Mouse (Mus musculus) kidney, adult 8-10 months (tissue): ENCODE data around the gene Kdf1.

Experiments
- DNase-seq, 2 experiments: peaks; one replicate each; pipeline ENCODE4 v3.0.0; 2022

Gene Kdf1

GRCm38 (mm10) chr4:133557041-133557717 is 38.4 kb downstream of the Kdf1 start:
- peak; percentile 71 to 87 for DNase-seq

GRCm38 (mm10) chr4:133559846-133560245 is 41.1 kb downstream of the Kdf1 start:
- DNase-seq = no peak

DNA sequence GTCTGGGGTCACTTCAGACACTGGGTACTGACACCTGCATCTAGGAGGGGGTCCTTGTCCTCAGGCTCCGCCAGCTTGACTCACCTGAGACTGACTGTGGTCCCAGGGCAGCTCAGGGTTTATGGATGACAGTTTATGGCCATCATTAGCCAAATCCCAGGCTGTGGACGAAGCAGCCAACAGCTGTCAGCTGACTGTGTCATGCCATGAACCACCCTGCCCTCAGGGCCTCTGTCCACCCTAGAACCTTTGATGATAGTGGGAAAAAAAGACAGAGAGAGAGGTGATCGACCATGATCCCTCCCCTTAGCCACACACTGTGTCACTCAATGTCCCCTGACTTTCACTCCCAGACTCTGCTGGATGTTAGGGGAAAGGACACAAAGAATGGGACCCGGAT is 42.9 kb downstream of the Kdf1 start:
- no peak for DNase-seq

DNA sequence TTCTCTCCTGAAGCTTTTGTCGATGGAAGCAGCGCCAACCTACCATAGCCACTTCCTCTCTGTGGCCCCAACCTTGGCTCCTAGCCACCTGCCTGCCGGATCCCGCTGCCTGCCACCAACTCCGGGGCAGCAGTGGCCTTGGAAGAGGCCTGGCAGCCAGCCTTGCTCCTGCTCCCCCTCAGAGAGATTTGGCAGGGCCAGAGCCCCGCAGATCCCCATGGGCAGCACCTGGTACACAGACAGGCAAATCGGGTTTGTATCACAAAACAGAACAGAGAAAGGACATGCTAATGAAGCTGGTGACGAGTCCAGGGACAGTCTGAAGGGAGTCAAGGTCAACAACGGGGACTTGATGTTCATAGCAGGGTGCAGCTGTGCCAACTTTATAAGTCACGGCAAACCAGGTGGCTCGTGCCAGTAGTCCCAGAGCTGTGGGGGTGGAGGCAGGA is 44.4 kb downstream of the Kdf1 start:
- peak; percentile 78 to 87 for DNase-seq

DNA sequence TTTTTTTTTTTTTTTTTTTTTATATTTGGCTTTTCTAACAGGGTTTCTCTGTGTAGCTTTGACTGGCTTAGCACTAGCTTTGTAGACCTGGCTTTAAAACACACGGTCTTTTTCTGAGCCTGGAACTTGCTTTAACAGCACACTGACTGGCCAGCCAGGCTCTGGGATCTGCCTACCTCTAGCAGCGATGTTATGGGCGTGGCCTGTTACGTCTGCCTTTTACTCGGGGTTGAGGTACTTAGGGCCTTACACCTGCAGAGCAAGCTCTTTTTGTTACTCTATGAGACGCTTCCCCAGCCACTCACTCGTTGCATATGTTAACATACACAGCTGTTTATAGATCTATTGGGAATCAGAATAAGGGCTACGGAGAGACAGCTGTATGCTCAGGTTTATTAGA is 48.5 kb downstream of the Kdf1 start:
- DNase-seq = peak in 1 of 2 experiments; percentile 30

- peak; percentile 40 to 42 for DNase-seq
Measured at GRCm38 (mm10) chr4:133569291-133570065, 50.7 kb downstream of the Kdf1 start.

DNA sequence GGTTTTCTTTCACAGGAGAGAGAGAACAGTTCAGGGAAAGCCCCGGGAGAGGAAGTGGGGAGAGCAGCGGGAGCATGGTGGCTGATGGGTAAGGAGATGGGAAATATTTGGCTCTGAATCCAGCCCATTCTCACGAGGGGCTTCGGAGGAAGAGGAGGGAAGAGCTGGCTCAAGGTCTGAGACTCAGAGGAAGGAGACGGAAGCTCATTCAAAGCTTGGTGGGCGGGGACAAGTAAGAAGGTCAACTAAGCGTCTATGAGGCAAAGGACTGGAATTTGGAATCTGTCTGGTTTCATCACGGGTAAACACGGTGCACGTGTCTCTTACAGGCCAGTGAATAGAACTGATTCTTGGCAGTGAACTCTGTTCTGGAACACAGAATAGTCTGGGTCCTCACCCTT is 51.3 kb downstream of the Kdf1 start:
- peak; percentile 82 to 88 for DNase-seq

DNA sequence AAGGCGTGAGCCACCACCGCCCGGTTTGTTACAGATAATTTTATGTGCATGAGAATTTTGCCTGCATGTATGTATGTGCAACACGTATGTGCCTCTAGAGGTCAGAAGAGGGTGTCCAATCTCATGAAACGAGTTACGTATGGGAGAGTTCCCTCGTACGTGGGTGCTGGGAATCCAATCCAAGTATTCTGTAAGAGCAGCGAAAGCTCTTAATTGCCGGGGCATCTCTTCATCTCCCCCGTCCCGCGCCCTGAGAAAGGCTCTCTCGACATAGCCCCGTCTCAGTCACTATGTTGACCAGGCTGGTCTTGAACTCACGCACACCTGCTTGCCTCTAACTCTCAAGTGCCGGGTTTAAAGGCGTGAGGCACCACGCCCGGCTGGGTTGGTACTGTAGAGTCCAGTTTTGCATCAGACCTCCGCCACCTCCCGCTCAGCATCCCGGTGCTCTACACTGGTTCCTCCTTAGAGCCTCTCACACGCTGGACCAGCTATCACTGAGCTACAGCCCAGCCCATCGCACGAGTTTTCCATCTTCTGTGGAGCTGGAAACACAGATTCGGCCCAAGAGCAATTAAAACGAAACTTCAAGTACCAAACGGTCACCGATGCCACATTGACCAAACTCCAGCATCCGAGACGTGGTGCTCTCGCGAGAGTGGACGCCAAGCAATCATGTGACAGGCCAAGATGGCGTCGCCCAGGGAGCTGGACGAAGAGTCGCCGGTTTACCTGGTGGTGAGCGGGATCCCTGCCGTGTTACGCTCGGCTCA is 55.5 kb downstream of the Kdf1 start, which contains the start of gene Gpatch3:
TSS of gene Gpatch3 (plus strand) at position 676 of the 773 bp plus-strand sequence.
- DNase-seq = peak; percentile 91 to 95

- DNase-seq = no peak
Measured at GRCm38 (mm10) chr4:133574843-133575202, 56.1 kb downstream of the Kdf1 start.

GRCm38 (mm10) chr4:133577983-133578382 is 59.2 kb downstream of the Kdf1 start:
- no peak for DNase-seq
